In the genomic region with DNA sequence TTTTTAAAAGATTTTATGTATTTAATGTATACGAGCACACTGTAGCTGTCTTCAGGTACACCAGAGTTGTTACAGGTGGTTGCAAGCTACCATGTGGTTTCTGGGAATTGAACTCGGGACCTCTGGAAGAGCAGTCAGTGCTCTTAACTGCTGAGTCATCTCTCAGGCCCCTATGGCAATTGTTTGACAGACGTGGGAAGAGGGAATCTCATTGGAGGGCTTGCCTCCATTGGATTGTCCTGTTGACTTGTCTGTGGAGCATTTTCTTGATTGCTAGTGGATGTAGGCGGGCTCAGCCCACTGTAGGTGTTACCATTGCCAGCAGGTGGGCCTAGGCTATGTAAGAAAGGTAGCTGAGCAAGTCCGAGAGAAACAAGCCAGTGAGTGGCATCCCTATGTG, we compare ENCODE assay signal across 19 mouse cellular contexts. TPM values are rescaled to one million over a fixed set of nuclear protein-coding genes. Genes with fewer than 3 reads are reported as not detected.
A peak's percentile ranks its signal among the peaks of the same experiment; 100 is the strongest.
DNase-seq lines count a peak whose midpoint lies in the region; ATAC-seq and TF ChIP-seq lines count a peak whose summit lies in the region.
"Had no signal": no experiment of that assay in that cellular context is flagged by ENCODE, and none has a peak within 500 bp of the region (broad histone marks: within the 10 kb centered on the region; RNA-seq: fewer than 3 reads in every experiment).

No protein-coding gene starts in this region.

- WGBS in heart, embryonic 10.5 days, result 73% methylated on average over 5 of the region's 5 CpGs
- 69% methylated on average over 5 of the region's 5 CpGs for WGBS in hindbrain, embryonic 12.5 days

- intact Hi-C loops in heart, postnatal 25 days (cut with DNase I), result no loop called here

- no peaks in the 10 kb centered on the region for H3K27me3 ChIP-seq in heart, embryonic 10.5 days (ENCODE audit: insufficient read depth, poor library complexity, severe bottlenecking)
- no peaks in the 10 kb centered on the region for H3K27me3 ChIP-seq in hindbrain, embryonic 12.5 days
- H3K27me3 ChIP-seq: embryonic facial prominence, embryonic 12.5 days; forebrain, embryonic 13.5 days; forebrain, embryonic 15.5 days had no signal

- H3K27ac ChIP-seq in heart, embryonic 10.5 days, result no peak overlapping the region
- no peak overlapping the region for H3K27ac ChIP-seq in ES-E14 (ENCODE audit: insufficient read depth, low read depth, low read length, poor library complexity, severe bottlenecking)
- no peak overlapping the region for H3K27ac ChIP-seq in hindbrain, embryonic 12.5 days
- H3K27ac ChIP-seq: embryonic facial prominence, embryonic 10.5 days; embryonic facial prominence, embryonic 12.5 days; forebrain, embryonic 13.5 days; forebrain, embryonic 15.5 days had no signal

- H3K36me3 ChIP-seq in heart, embryonic 10.5 days, result no peaks in the 10 kb centered on the region
- no peaks in the 10 kb centered on the region for H3K36me3 ChIP-seq in ES-E14 (ENCODE audit: control insufficient read depth, insufficient read depth, low read length, poor library complexity, severe bottlenecking)
- 0 out of 2 replicates have a peak, but pooled peaks cover 7% of the 10 kb centered on the region for H3K36me3 ChIP-seq in hindbrain, embryonic 12.5 days
- H3K36me3 ChIP-seq: embryonic facial prominence, embryonic 12.5 days; forebrain, embryonic 15.5 days had no signal

- no peak overlapping the region for H3K9ac ChIP-seq in ES-E14 (ENCODE audit: insufficient read depth, low read depth, low read length, poor library complexity, severe bottlenecking)
- H3K9ac ChIP-seq in hindbrain, embryonic 12.5 days, result no peak overlapping the region
- H3K9ac ChIP-seq: embryonic facial prominence, embryonic 12.5 days; forebrain, embryonic 13.5 days; forebrain, embryonic 15.5 days; forebrain, postnatal 0 days had no signal

- no peak for ATAC-seq in hindbrain, embryonic 12.5 days (ENCODE audit: low FRiP score)
- ATAC-seq: forebrain, embryonic 13.5 days; forebrain, embryonic 15.5 days; forebrain, postnatal 0 days had no signal

- H3K4me2 ChIP-seq in hindbrain, embryonic 12.5 days (replicated peaks), result no peak overlapping the region
- H3K4me2 ChIP-seq: embryonic facial prominence, embryonic 12.5 days; forebrain, embryonic 13.5 days; forebrain, embryonic 15.5 days had no signal

- H3K9me3 ChIP-seq in heart, embryonic 10.5 days, result no peaks in the 10 kb centered on the region
- H3K9me3 ChIP-seq in ES-E14 (ENCODE audit: control insufficient read depth, insufficient read depth, low read depth, low read length), result no peaks in the 10 kb centered on the region
- H3K9me3 ChIP-seq in hindbrain, embryonic 12.5 days (replicated peaks), result 0 out of 2 replicates have a peak, but pooled peaks cover 6% of the 10 kb centered on the region
- H3K9me3 ChIP-seq: embryonic facial prominence, embryonic 12.5 days; forebrain, embryonic 15.5 days had no signal

- in situ Hi-C loops in ES-E14 (cut with MboI; ENCODE audit: low sequenced_read_pairs in 2 of 2, unreplicated experiment in 2 of 2), result no loop called here

- H3K4me1 ChIP-seq in heart, embryonic 10.5 days, result no peaks in the 10 kb centered on the region
- H3K4me1 ChIP-seq in ES-E14 (ENCODE audit: control insufficient read depth in 2 of 2, insufficient read depth in 2 of 2, low read length in 2 of 2, poor library complexity in 1 of 2), result peaks cover 2 to 5% of the 10 kb centered on the region in 2 experiments; a peak in 2 of 4 replicates
- H3K4me1 ChIP-seq in hindbrain, embryonic 12.5 days, result no peaks in the 10 kb centered on the region
- H3K4me1 ChIP-seq: embryonic facial prominence, embryonic 10.5 days; embryonic facial prominence, embryonic 12.5 days; forebrain, embryonic 13.5 days had no signal

- DNase-seq in heart, embryonic 10.5 days (ENCODE audit: low spot score), result peak; percentile 52
- no peak for DNase-seq in heart, postnatal 25 days (ENCODE audit: low spot score)
- no peak for DNase-seq in ES-E14 (ENCODE audit: low read depth, low spot score)
- DNase-seq in ZHBTc4 (ENCODE audit: low read depth, low spot score), result peak; percentile 21
- no peak for DNase-seq in gastrocnemius, postnatal 25 days
- DNase-seq: adrenal gland, adult 2 months; adrenal gland, postnatal 10 days; adrenal gland, postnatal 36 days; cerebellum, adult 11-12 months; cerebellum, adult 2 months; cerebellum, adult 9-10 months; cerebellum, postnatal 10 days; cerebellum, postnatal 25 days; forebrain, postnatal 0 days had no signal

- no peak overlapping the region for H3K4me3 ChIP-seq in heart, embryonic 10.5 days
- H3K4me3 ChIP-seq in ES-E14 (ENCODE audit: insufficient read depth in 1 of 2, low read depth in 1 of 2, low read length in 2 of 2, poor library complexity in 1 of 2, severe bottlenecking in 1 of 2), result no peak overlapping the region
- no peak overlapping the region for H3K4me3 ChIP-seq in hindbrain, embryonic 12.5 days
- H3K4me3 ChIP-seq: embryonic facial prominence, embryonic 10.5 days; embryonic facial prominence, embryonic 12.5 days; forebrain, embryonic 13.5 days; forebrain, embryonic 15.5 days had no signal

TF ChIP-seq in ES-E14, 5 proteins besides CTCF, POLR2A, EP300 and RAD21:
- TF ChIP-seq HCFC1 (IDR thresholded peaks at IDR 0.05; ENCODE audit: borderline replicate concordance, insufficient read depth, low read length) (no peak), CHD2 (IDR thresholded peaks at IDR 0.05; ENCODE audit: low read depth, low read length) (no peak), MAFK (IDR thresholded peaks at IDR 0.05; ENCODE audit: insufficient read depth, low read depth, low read length) (peak; percentile 51; the same call in 1 of the 2 replicates)

RNA-seq across cellular contexts. Expression of gene Snrnp48, which starts 29.9 kb away (rescaled TPM):
- 29.7 and 34.1 TPM in 2 replicates for polyA plus RNA-seq in heart, embryonic 10.5 days (2016; fragmentation: Nextera tagmentation; extraction: Ambion mirVana)
- 10 to 100 TPM in 1 of 2 experiments, 1 to 10 TPM in 1; 9.7 to 10.3 TPM for total RNA-seq in heart, postnatal 25 days (2021)
- 74.8 and 83.8 TPM in 2 replicates for total RNA-seq in ES-E14 (2012; rRNA removed)
- total RNA-seq in gastrocnemius, postnatal 25 days (2021), result 10 to 100 TPM in 1 of 2 experiments, 1 to 10 TPM in 1; 6.5 to 11.0 TPM
- 36.9 and 37.3 TPM in 2 replicates for polyA plus RNA-seq in hindbrain, embryonic 12.5 days (2016; fragmentation: Nextera tagmentation; extraction: Ambion mirVana)

Comparison
In these comparisons a context has a peak if more than half of its experiments do, and no peak if none do; other contexts are left out.
1. DNase-seq: peak in heart, embryonic 10.5 days (single experiment) and ZHBTc4 (single experiment); none in heart, postnatal 25 days (single experiment), ES-E14 (single experiment) and gastrocnemius, postnatal 25 days (single experiment).